Mouse (Mus musculus) midbrain, embryonic 13.5 days (tissue): ENCODE results near the gene Prrc2a. TPM values are rescaled to one million over a fixed set of nuclear protein-coding genes. Genes with fewer than 3 reads are reported as not detected.
A peak's percentile ranks its signal among the peaks of the same experiment; 100 is the strongest.

Source experiments
- ATAC-seq: fragments of 200-750 bp; cut with Nextera tagmentation; 2 replicates; pipeline ENCODE4 v1.8.0; 2017; ENCODE audit warnings: mild to moderate bottlenecking, moderate TSS enrichment, moderate library complexity
- H3K27ac ChIP-seq: fragments of 300-500 bp; sonication (generic); 2 replicates; pipeline ENCODE4 v1.5.1; 2015; ENCODE audit warnings: inconsistent platforms, mild to moderate bottlenecking, moderate library complexity
- H3K27me3 ChIP-seq: fragments of 300-500 bp; sonication (generic); 2 replicates; pipeline ENCODE4 v1.6.1; 2015; ENCODE audit warnings: mild to moderate bottlenecking, inconsistent platforms
- H3K36me3 ChIP-seq: fragments of 300-500 bp; sonication (generic); 2 replicates; pipeline ENCODE4 v1.6.1; 2015; ENCODE audit warnings: mild to moderate bottlenecking, inconsistent platforms
- H3K4me1 ChIP-seq: fragments of 300-500 bp; sonication (generic); replicated peaks from 2 replicates; pipeline ENCODE4 v1.6.1; 2015; ENCODE audit warnings: inconsistent platforms
- H3K4me2 ChIP-seq: fragments of 300-500 bp; sonication (generic); replicated peaks from 2 replicates; pipeline ENCODE4 v1.6.1; 2015; ENCODE audit warnings: moderate library complexity, mild to moderate bottlenecking, inconsistent platforms
- H3K4me3 ChIP-seq: fragments of 300-500 bp; sonication (generic); replicated peaks from 2 replicates; pipeline ENCODE4 v1.5.1; 2015; ENCODE audit warnings: mild to moderate bottlenecking, inconsistent platforms
- H3K9ac ChIP-seq: fragments of 300-500 bp; sonication (generic); replicated peaks from 2 replicates; pipeline ENCODE4 v1.6.1; 2015; ENCODE audit warnings: mild to moderate bottlenecking, inconsistent platforms
- H3K9me3 ChIP-seq: fragments of 300-500 bp; sonication (generic); 2 replicates; pipeline ENCODE4 v1.6.1; 2016; ENCODE audit warnings: mild to moderate bottlenecking, inconsistent platforms
- WGBS: fragments of 180-500 bp; shearing (Covaris S2); methylation state at CpG from one replicate; pipeline ENCODE4 v1.1.7; 2015; 5-methylcytosine and 5-hydroxymethylcytosine counted together
- polyA plus RNA-seq: library from polyadenylated mRNA; unstranded; fragments of >200 nt; fragmentation: Nextera tagmentation; extraction: Ambion mirVana; gene quantifications from 2 replicates; pipeline ENCODE4 v1.2.1, GENCODE M21; 2015

Gene Prrc2a
- polyA plus RNA-seq, 1 experiment from 2014 or later = 228 TPM

DNA sequence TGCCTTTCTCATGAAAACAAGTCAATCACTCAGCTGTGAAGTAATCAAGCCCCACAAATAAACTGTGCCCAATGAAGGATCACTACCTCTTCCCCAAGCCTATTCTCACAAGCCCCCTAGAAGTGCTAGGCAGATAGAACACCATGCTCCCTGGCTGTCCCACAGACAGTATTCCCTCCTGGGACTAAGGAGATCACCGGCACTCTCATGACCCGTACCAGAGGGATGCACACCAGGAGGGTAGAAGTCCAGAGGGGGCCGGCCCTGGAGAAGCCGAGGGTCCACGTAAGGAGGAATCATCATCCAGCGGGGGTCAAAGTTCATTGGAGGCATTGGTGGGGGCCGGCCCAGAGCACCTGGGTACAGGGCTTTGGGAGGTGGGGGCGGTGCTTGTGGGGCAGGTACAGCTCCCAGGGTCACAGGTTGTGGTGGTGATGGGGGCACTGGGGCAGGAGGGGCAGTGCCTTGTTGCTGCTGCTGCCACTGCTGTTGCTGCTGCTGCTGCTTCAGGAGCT, 7.0 kb downstream of the Prrc2a start:
- H3K27ac ChIP-seq = no peak overlapping the region
- H3K4me2 ChIP-seq = no peak overlapping the region
- H3K4me3 ChIP-seq = no peak overlapping the region
- H3K9ac ChIP-seq = no peak overlapping the region
- no peak for ATAC-seq
- H3K9me3 ChIP-seq = no peaks in the 10 kb centered on the region
- peaks cover 95% of the 10 kb centered on the region for H3K36me3 ChIP-seq
- H3K27me3 ChIP-seq = no peaks in the 10 kb centered on the region
- WGBS = 90% methylated on average over 8 of the region's 8 CpGs
- peaks cover 16% of the 10 kb centered on the region for H3K4me1 ChIP-seq

DNA sequence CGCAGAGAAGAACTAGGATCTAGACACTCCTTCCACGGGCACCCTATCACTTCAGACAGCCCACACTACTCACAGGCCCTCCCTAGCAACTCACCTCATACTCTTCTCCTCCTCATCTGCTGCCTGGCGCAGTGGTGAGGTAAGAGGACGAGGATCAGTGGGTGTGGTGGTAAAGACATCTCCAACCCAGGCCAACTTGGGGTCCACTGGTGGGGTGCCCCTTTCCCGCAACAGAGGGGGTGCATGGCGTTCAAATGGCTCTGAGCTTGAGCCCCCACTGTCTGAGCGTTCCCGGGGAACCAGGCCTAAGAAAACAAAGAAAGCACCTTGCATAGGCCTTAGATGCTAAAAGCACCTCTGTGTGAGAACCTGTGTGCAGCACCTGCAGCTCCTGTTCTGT, 7.4 kb downstream of the Prrc2a start:
- H3K9me3 ChIP-seq = no peaks in the 10 kb centered on the region
- no peak overlapping the region for H3K27ac ChIP-seq
- H3K36me3 ChIP-seq = peaks cover 100% of the 10 kb centered on the region
- no peak overlapping the region for H3K4me2 ChIP-seq
- 96% methylated on average over 8 of the region's 8 CpGs for WGBS
- no peak for ATAC-seq
- H3K27me3 ChIP-seq = no peaks in the 10 kb centered on the region
- no peak overlapping the region for H3K4me3 ChIP-seq
- no peak overlapping the region for H3K9ac ChIP-seq
- peaks cover 12% of the 10 kb centered on the region for H3K4me1 ChIP-seq

DNA sequence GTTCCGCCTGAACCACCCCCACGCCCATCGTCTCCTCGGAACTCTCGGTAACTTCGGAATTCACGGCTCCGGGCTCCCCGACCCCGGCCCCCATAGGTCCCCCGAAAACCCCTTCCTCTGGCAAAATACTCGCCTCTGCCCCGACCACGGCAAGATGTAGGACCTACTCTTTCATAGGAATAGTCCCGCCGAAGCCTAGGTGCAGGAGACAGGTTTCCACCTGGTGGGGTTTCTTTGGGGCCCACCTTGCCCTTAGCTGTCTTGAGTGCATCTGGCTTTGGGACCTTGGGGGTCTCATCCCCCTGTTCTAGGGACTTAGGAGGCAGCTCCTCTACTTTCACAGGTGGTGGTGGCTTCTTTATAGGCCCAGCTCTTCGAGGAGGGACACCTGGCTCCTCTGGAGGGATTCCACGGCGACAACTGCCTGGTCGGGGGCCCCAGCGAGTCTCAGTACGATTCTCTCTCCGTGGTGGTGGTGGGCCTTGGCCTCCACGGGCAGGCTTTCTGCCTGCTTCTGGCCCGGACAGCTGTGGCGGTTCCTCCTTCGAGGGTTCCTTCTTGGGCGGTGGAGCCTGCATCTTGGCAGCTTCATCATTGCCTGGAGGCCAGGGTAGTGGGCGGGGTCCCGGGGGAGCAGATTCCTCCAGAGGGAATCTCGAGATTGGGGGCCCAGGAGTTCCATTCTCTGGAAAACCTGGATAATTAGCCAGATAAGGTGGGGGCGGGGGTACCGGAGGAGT, 8.1 kb downstream of the Prrc2a start:
- ATAC-seq = no peak
- no peaks in the 10 kb centered on the region for H3K9me3 ChIP-seq
- 93% methylated on average over 33 of the region's 33 CpGs for WGBS
- peaks cover 100% of the 10 kb centered on the region for H3K36me3 ChIP-seq
- no peak overlapping the region for H3K9ac ChIP-seq
- no peak overlapping the region for H3K4me2 ChIP-seq
- no peak overlapping the region for H3K27ac ChIP-seq
- H3K4me3 ChIP-seq = no peak overlapping the region
- no peaks in the 10 kb centered on the region for H3K27me3 ChIP-seq
- H3K4me1 ChIP-seq = peaks cover 6% of the 10 kb centered on the region

DNA sequence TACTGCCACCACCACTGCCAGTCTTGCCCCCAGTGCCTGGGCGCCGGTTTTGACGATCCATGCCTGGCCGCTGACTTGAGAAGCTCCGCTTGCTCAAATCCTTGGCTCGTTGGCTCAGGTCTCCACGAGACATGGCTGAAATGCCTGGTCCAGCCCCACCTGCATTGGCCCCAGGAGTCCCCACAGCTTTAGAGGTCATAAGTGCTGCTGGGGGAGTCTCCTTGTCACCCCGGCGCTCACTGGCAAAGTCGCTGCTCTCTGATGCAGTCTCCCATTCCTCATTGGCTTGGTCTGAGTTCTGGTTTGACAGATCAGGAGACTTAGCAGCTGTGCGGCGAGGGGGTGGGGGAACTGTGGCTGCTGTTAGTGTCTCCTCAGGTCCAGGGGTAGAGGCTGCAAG, 9.2 kb downstream of the Prrc2a start:
- no peaks in the 10 kb centered on the region for H3K9me3 ChIP-seq
- H3K36me3 ChIP-seq = peaks cover 98% of the 10 kb centered on the region
- H3K27ac ChIP-seq = no peak overlapping the region
- 93% methylated on average over 12 of the region's 12 CpGs for WGBS
- no peaks in the 10 kb centered on the region for H3K4me1 ChIP-seq
- H3K4me3 ChIP-seq = no peak overlapping the region
- H3K4me2 ChIP-seq = no peak overlapping the region
- H3K27me3 ChIP-seq = no peaks in the 10 kb centered on the region
- no peak overlapping the region for H3K9ac ChIP-seq
- no peak for ATAC-seq

DNA sequence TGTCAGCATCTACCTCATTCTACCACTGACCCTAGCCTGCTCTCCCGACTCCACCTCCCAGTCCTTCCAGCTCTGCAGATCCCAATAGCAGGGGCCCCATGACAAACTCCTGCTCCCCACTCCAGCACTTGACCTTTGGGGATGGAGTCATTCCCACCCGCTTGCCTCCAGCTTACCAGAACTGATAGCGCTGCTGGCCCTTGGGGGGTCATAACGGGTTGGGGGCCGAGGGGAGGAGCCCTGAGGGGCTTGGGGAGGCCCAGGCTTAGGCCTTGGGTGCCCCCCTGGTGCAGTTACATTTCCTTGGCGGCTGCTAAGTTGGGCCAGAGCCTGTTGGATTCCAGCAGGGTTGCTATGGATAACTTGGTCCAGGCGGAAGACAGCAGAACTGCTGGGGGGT, 10.1 kb downstream of the Prrc2a start:
- WGBS = 81% methylated on average over 7 of the region's 7 CpGs
- H3K27me3 ChIP-seq = no peaks in the 10 kb centered on the region
- no peak overlapping the region for H3K27ac ChIP-seq
- H3K9me3 ChIP-seq = no peaks in the 10 kb centered on the region
- no peak overlapping the region for H3K4me3 ChIP-seq
- no peak for ATAC-seq
- H3K36me3 ChIP-seq = peaks cover 98% of the 10 kb centered on the region
- H3K9ac ChIP-seq = no peak overlapping the region
- no peaks in the 10 kb centered on the region for H3K4me1 ChIP-seq
- no peak overlapping the region for H3K4me2 ChIP-seq

DNA sequence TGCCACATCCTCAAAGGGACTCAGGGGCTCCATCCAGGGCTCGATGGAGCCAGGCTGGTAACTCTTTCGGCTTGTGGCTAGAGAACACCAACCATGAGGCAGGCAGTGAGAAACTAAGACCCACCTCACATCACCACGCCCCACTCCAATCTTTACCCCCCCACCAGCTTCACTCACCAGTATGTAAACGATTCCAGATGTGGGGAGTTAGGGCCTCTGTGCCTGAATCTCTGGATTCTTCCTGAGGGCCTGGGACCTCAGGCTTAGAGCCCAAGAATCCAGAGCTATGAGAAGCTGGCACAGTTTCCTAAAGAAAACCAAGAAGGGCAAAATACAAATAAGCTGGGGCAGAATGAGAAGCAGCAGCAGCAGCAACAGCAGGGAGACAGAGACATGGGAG, 10.8 kb downstream of the Prrc2a start:
- 94% methylated on average over 4 of the region's 4 CpGs for WGBS
- no peak overlapping the region for H3K27ac ChIP-seq
- no peaks in the 10 kb centered on the region for H3K9me3 ChIP-seq
- no peak for ATAC-seq
- no peaks in the 10 kb centered on the region for H3K27me3 ChIP-seq
- H3K9ac ChIP-seq = no peak overlapping the region
- H3K4me2 ChIP-seq = no peak overlapping the region
- H3K4me1 ChIP-seq = no peaks in the 10 kb centered on the region
- H3K36me3 ChIP-seq = peaks cover 98% of the 10 kb centered on the region
- H3K4me3 ChIP-seq = no peak overlapping the region

DNA sequence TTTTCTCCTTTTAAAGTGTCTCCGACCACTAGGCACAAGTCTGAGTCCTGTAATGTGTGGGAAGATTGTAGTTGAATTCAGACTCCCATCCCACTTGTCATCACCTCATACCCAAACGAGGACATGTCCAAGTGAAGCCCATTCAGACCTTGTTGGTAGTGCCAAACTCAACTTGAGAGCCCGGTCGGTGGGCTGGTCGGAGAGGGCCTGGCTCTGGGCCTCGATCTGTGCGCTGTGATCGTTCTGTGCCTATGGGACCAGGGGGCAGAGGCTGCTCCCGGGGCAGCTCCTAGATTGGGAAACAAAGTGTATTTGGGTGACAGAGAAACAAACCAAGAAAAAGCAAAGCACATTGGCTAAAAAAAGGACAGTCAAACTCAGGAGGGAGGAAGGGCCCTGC, 11.6 kb downstream of the Prrc2a start:
- Histone ChIP-seq H3K4me2 (no peak overlapping the region), H3K9ac (no peak overlapping the region), H3K9me3 (no peaks in the 10 kb centered on the region), H3K27ac (no peak overlapping the region), H3K4me1 (no peaks in the 10 kb centered on the region), H3K36me3 (peaks cover 98% of the 10 kb centered on the region), H3K27me3 (no peaks in the 10 kb centered on the region), H3K4me3 (no peak overlapping the region)
- 95% methylated on average over 9 of the region's 9 CpGs for WGBS
- no peak for ATAC-seq

DNA sequence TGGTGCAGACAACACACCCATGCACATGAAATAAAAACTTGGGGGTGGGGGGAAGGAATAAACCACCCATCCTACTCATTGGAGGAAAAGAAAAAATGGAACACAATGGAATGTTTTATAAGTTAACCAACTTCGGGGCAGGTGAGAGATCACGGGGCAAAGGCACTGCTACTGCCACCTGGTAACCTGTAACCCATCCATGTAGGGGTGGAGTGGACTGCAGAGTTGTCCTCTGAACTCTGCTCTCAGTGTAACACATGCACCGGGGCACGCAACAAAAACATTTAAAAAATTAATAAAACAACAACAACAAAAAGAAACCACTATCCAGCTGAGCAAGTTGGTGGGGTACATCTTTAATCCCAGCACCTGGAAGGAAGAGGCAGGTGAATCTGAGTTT, 12.6 kb downstream of the Prrc2a start:
- no peaks in the 10 kb centered on the region for H3K4me1 ChIP-seq
- H3K27ac ChIP-seq = no peak overlapping the region
- 96% methylated on average over 4 of the region's 4 CpGs for WGBS
- H3K4me2 ChIP-seq = no peak overlapping the region
- no peak for ATAC-seq
- no peak overlapping the region for H3K4me3 ChIP-seq
- H3K9me3 ChIP-seq = no peaks in the 10 kb centered on the region
- no peak overlapping the region for H3K9ac ChIP-seq
- no peaks in the 10 kb centered on the region for H3K27me3 ChIP-seq
- H3K36me3 ChIP-seq = peaks cover 98% of the 10 kb centered on the region

DNA sequence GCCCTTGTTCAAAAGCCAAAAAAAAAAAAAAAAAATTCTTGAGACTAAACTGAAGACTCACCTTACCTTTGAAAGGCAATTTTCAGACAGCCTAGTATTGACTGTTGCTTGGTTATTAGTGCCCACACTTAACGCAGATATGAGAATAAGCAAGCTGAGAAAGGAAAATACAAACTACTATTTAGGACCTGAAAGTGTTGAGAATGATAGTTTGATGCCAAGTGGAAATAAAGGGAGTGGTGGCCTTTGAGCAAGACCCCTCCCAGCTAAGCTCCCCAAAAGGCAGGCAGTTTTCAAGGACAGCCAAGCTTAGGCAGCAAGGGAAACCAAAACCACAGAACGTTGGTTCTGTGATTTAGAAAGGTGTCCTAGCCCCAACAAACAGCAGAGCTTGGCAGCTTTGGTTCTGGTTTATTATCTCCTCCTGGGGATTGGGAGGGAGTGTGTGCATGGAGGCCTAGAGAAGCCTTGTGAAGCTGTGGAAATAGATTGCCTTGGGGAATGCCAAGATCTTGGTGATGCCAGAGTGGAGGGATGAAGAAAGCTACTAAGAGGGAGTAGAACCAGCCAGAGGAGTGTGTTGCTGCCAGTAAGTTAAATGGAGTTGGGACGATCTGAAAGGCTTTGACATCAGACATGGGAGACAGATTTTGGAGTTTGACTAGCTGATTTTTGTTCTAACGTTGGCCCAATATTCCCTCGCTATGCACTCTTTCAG, 16.6 kb downstream of the Prrc2a start:
- ATAC-seq = no peak
- peak overlapping the region; percentile 39 for H3K27ac ChIP-seq
- H3K9ac ChIP-seq = no peak overlapping the region
- H3K27me3 ChIP-seq = no peaks in the 10 kb centered on the region
- H3K9me3 ChIP-seq = 0 out of 2 replicates have a peak, but pooled peaks cover 3% of the 10 kb centered on the region
- WGBS = 65% methylated on average over 5 of the region's 5 CpGs
- H3K36me3 ChIP-seq = peaks cover 98% of the 10 kb centered on the region
- no peaks in the 10 kb centered on the region for H3K4me1 ChIP-seq
- no peak overlapping the region for H3K4me2 ChIP-seq
- H3K4me3 ChIP-seq = no peak overlapping the region

DNA sequence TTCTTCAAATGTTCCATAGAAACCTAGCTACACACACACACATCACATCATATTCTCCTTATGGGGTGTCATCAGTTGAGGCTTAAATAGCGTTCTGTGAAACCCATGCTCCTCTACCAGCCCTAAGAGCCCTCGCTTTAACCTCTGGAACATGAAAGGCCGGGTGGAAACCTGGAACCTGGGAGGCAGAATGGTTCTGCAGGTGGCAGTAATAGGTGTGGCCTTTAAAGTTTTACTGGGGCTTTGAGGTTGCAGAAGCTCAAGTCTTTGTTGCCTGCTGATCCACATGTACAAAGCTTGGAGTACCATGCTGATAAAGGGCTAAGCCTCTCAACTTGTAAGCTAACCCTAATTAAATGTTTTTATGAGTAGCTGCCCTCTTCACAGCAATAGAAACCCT, 17.3 kb downstream of the Prrc2a start:
- WGBS = 64% methylated on average over 3 of the region's 3 CpGs
- Histone ChIP-seq H3K4me3 (no peak overlapping the region), H3K4me1 (no peaks in the 10 kb centered on the region), H3K36me3 (peaks cover 98% of the 10 kb centered on the region), H3K9ac (no peak overlapping the region), H3K27ac (peak overlapping the region; percentile 56; the same call in 1 of the 2 replicates), H3K4me2 (no peak overlapping the region), H3K9me3 (0 out of 2 replicates have a peak, but pooled peaks cover 3% of the 10 kb centered on the region), H3K27me3 (no peaks in the 10 kb centered on the region)
- ATAC-seq = no peak

DNA sequence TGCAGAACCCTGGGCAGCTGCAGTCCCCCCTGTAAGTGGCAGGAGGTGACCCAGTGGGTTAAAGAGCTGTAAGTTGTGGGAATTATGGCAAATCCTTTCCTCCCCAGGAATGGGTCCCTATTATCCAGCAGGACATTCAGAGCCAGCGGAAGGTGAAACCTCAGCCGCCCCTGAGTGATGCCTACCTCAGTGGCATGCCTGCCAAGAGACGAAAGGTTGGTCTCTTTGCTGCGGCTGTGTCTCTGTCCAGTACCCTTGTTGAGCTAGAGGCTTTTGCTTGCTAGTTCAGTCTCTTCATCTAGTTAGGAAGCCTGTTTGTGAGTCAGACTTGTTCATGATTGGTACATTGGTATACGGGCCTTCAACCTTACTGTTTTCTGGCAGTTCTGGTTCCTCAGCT, 18.6 kb downstream of the Prrc2a start:
- no peak overlapping the region for H3K4me2 ChIP-seq
- WGBS = 93% methylated on average over 5 of the region's 5 CpGs
- 0 out of 2 replicates have a peak, but pooled peaks cover 3% of the 10 kb centered on the region for H3K9me3 ChIP-seq
- H3K4me1 ChIP-seq = no peaks in the 10 kb centered on the region
- H3K36me3 ChIP-seq = peaks cover 98% of the 10 kb centered on the region
- H3K27ac ChIP-seq = 0 out of 2 replicates have a peak overlapping the region, but pooled peaks have one; percentile 56
- H3K27me3 ChIP-seq = no peaks in the 10 kb centered on the region
- no peak for ATAC-seq
- H3K4me3 ChIP-seq = no peak overlapping the region
- no peak overlapping the region for H3K9ac ChIP-seq

DNA sequence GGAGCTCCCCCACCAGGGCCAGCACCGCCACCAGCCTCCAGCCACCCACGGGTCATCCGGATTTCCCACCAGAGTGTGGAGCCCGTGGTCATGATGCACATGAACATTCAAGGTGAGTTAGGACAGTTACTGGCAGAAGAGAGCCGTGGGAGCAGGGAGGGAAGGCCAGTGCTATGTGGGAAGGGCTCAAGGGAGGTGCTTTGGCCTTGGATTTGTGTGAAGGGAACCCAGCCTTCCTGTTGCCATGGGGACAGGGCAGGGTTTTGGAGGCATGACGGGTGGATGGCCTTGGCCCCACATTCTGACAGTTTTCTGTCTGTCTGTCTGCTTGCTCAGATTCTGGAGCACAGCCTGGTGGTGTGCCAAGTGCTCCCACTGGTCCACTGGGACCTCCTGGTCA, 22.7 kb downstream of the Prrc2a start:
- H3K27me3 ChIP-seq = no peaks in the 10 kb centered on the region
- peaks cover 89% of the 10 kb centered on the region for H3K36me3 ChIP-seq
- 0 out of 2 replicates have a peak, but pooled peaks cover 3% of the 10 kb centered on the region for H3K9me3 ChIP-seq
- no peak overlapping the region for H3K4me2 ChIP-seq
- WGBS = 86% methylated on average over 6 of the region's 6 CpGs
- H3K4me1 ChIP-seq = peaks cover 17% of the 10 kb centered on the region
- ATAC-seq = no peak
- H3K4me3 ChIP-seq = no peak overlapping the region
- no peak overlapping the region for H3K27ac ChIP-seq
- no peak overlapping the region for H3K9ac ChIP-seq
